Comparison of ENCODE assay signal across 17 mouse cellular contexts in the genomic region with DNA sequence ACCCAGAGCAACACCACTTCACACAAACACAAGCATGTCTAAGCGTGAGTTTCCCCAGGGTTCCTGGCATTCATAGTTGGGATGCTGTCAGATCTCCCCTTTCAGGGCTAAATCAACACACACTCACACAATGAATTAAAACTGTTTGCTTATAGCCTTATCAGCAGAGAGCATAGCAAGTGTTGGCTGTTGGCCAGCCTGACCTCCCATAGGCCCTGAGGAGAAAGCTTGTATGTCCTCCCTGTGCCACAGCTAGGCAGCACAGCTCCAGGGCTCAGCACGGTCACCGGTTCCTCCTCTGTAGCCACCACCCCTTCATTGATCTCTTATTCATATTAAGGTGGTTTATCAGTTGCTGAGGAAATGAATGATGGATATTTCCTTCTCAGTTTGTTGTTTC. TPM values are rescaled to one million over a fixed set of nuclear protein-coding genes. Genes with fewer than 3 reads are reported as not detected.
DNase-seq lines count a peak whose midpoint lies in the region; ATAC-seq and TF ChIP-seq lines count a peak whose summit lies in the region.
"Had no signal": no experiment of that assay in that cellular context is flagged by ENCODE, and none has a peak within 500 bp of the region (broad histone marks: within the 10 kb centered on the region; RNA-seq: fewer than 3 reads in every experiment).

No protein-coding gene starts in this region.

- no peak overlapping the region for H3K9ac ChIP-seq in heart, embryonic 12.5 days
- H3K9ac ChIP-seq in lung, embryonic 16.5 days (ENCODE audit: low read length) = no peak overlapping the region
- H3K9ac ChIP-seq: limb, embryonic 15.5 days; midbrain, embryonic 13.5 days; neural tube, embryonic 13.5 days had no signal

- 0 out of 2 replicates have a peak overlapping the region, but pooled peaks have one; percentile 5 for H3K27ac ChIP-seq in heart, embryonic 12.5 days (ENCODE audit: poor library complexity, severe bottlenecking)
- H3K27ac ChIP-seq in lung, embryonic 16.5 days (ENCODE audit: low read length) = 0 out of 2 replicates have a peak overlapping the region, but pooled peaks have one; percentile 19
- H3K27ac ChIP-seq: forebrain, embryonic 10.5 days; limb, embryonic 15.5 days; midbrain, embryonic 13.5 days; neural tube, embryonic 13.5 days had no signal

- no peaks in the 10 kb centered on the region for H3K27me3 ChIP-seq in heart, embryonic 12.5 days (replicated peaks)
- H3K27me3 ChIP-seq in lung, embryonic 16.5 days (ENCODE audit: control insufficient read depth, insufficient read depth, low read depth, low read length) = no peaks in the 10 kb centered on the region
- H3K27me3 ChIP-seq: limb, embryonic 15.5 days; midbrain, embryonic 13.5 days; neural tube, embryonic 13.5 days had no signal

- no peak for TF ChIP-seq POLR2A in lung, adult 2 months (IDR thresholded peaks at IDR 0.05; ENCODE audit: borderline replicate concordance, extremely low read depth, low read depth, low read length)

- peaks cover 25% of the 10 kb centered on the region for H3K4me1 ChIP-seq in heart, embryonic 12.5 days (replicated peaks)
- H3K4me1 ChIP-seq in lung, embryonic 16.5 days (replicated peaks; ENCODE audit: control insufficient read depth, insufficient read depth, low read length) = peaks cover 8% of the 10 kb centered on the region
- no peaks in the 10 kb centered on the region for H3K4me1 ChIP-seq in lung, adult 2 months (ENCODE audit: control insufficient read depth, insufficient read depth, low read length)
- H3K4me1 ChIP-seq: forebrain, embryonic 10.5 days; limb, embryonic 15.5 days; midbrain, embryonic 13.5 days; neural tube, embryonic 13.5 days had no signal

- H3K36me3 ChIP-seq in heart, embryonic 12.5 days = no peaks in the 10 kb centered on the region
- no peaks in the 10 kb centered on the region for H3K36me3 ChIP-seq in lung, embryonic 16.5 days (ENCODE audit: control insufficient read depth, insufficient read depth, low read length)
- H3K36me3 ChIP-seq: forebrain, embryonic 10.5 days; limb, embryonic 15.5 days; midbrain, embryonic 13.5 days; neural tube, embryonic 13.5 days had no signal

- 43% methylated on average over 3 of the region's 3 CpGs for WGBS in heart, embryonic 12.5 days
- 20% methylated on average over 3 of the region's 3 CpGs for WGBS in lung, embryonic 16.5 days
- 19% methylated on average over 3 of the region's 3 CpGs for WGBS in lung, adult 2 months

- no peak overlapping the region for H3K4me2 ChIP-seq in heart, embryonic 12.5 days
- H3K4me2 ChIP-seq in lung, embryonic 16.5 days (ENCODE audit: low read depth, low read length) = no peak overlapping the region
- H3K4me2 ChIP-seq: limb, embryonic 15.5 days; midbrain, embryonic 13.5 days; neural tube, embryonic 13.5 days had no signal

- no peaks in the 10 kb centered on the region for H3K9me3 ChIP-seq in heart, embryonic 12.5 days (replicated peaks)
- H3K9me3 ChIP-seq in lung, embryonic 16.5 days (ENCODE audit: control insufficient read depth, low read length) = 0 out of 2 replicates have a peak, but pooled peaks cover 2% of the 10 kb centered on the region
- H3K9me3 ChIP-seq: limb, embryonic 15.5 days; midbrain, embryonic 13.5 days; neural tube, embryonic 13.5 days had no signal

- H3K4me3 ChIP-seq in heart, embryonic 12.5 days = no peak overlapping the region
- no peak overlapping the region for H3K4me3 ChIP-seq in lung, embryonic 16.5 days (ENCODE audit: low read length)
- H3K4me3 ChIP-seq in lung, adult 2 months (replicated peaks; ENCODE audit: extremely low read depth, low read depth, low read length) = no peak overlapping the region
- H3K4me3 ChIP-seq: forebrain, embryonic 10.5 days; limb, embryonic 15.5 days; midbrain, embryonic 13.5 days; neural tube, embryonic 13.5 days had no signal

- ATAC-seq in heart, embryonic 12.5 days (ENCODE audit: insufficient number of reproducible peaks, low FRiP score) = peak; percentile 81
- ATAC-seq in lung, embryonic 16.5 days (ENCODE audit: low read depth) = peak; percentile 87
- peak; percentile 41; the same call in 1 of the 2 replicates for ATAC-seq in erythroid progenitor cell, adult 5-6 weeks (replicated peaks; ENCODE audit: low FRiP score, poor library complexity, severe bottlenecking)
- ATAC-seq in megakaryocyte-erythroid progenitor cell, adult 5-6 weeks (replicated peaks; ENCODE audit: low FRiP score, low TSS enrichment, poor library complexity, severe bottlenecking) = peak; percentile 93
- ATAC-seq: activated CD4-positive, CD25-positive, alpha-beta regulatory T cell, adult 4 months; midbrain, embryonic 13.5 days had no signal

- no peak for DNase-seq in heart, postnatal 36 days
- no peak for DNase-seq in lung, adult 2 months
- DNase-seq in natural killer cell, adult 2 months (ENCODE audit: low spot score in 2 of 2) = no peak
- no peak for DNase-seq in cerebellum, postnatal 36 days
- DNase-seq: cerebellum, adult 11 months; kidney, postnatal 25 days; thymus, adult 18-20 months had no signal

- TF ChIP-seq CTCF in lung, adult 2 months (IDR thresholded peaks at IDR 0.05; ENCODE audit: insufficient read depth, low read length) = no peak

- intact Hi-C loops in heart, postnatal 36 days (cut with DNase I) = no loop called here

RNA-seq across cellular contexts. Expression of a gene that starts 7.9 kb away (rescaled TPM):
- polyA plus RNA-seq in heart, embryonic 12.5 days (2016; fragmentation: Nextera tagmentation; extraction: Ambion mirVana) = not detected in 2 replicates
- not detected for total RNA-seq in heart, postnatal 36 days (2021)
- polyA plus RNA-seq in lung, embryonic 16.5 days (2015; fragmentation: Nextera tagmentation; extraction: Ambion mirVana) = not detected in 2 replicates
- 0.22 and 0.71 TPM in 2 replicates for polyA plus RNA-seq in lung, adult 2 months (2012; rRNA removed)
- not detected in 2 replicates for total RNA-seq in erythroid progenitor cell, adult 5-6 weeks (2015; ENCODE audit: low replicate concordance)
- total RNA-seq in erythroid progenitor cell, adult 5-6 weeks (2017; ENCODE audit: low replicate concordance) = not detected in 2 replicates
- not detected in 2 replicates for total RNA-seq in megakaryocyte-erythroid progenitor cell, adult 5-6 weeks (2014; fragmentation: Nextera tagmentation)
- not detected in 2 replicates for total RNA-seq in megakaryocyte-erythroid progenitor cell, adult 5-6 weeks (2017)
- total RNA-seq: left cerebral cortex, adult 18-20 months had no signal
- polyA plus RNA-seq: forebrain, embryonic 10.5 days; limb, embryonic 15.5 days; midbrain, embryonic 13.5 days; neural tube, embryonic 13.5 days had no signal

RNA-seq across cellular contexts. Expression of a gene that starts 10.4 kb away (rescaled TPM):
- 4.4 and 5.3 TPM in 2 replicates for polyA plus RNA-seq in heart, embryonic 12.5 days (2016; fragmentation: Nextera tagmentation; extraction: Ambion mirVana)
- 1 to 10 TPM; 3.0 to 3.1 TPM for total RNA-seq in heart, postnatal 36 days (2021)
- polyA plus RNA-seq in lung, embryonic 16.5 days (2015; fragmentation: Nextera tagmentation; extraction: Ambion mirVana) = 1.6 and 2.0 TPM in 2 replicates
- polyA plus RNA-seq in lung, adult 2 months (2012; rRNA removed) = 7.5 and 8.4 TPM in 2 replicates
- 1.4 TPM in 1 of 2 replicates, not detected in the other for total RNA-seq in erythroid progenitor cell, adult 5-6 weeks (2015; ENCODE audit: low replicate concordance)
- total RNA-seq in erythroid progenitor cell, adult 5-6 weeks (2017; ENCODE audit: low replicate concordance) = 0.51 and 0.61 TPM in 2 replicates
- 16.0 and 24.2 TPM in 2 replicates for total RNA-seq in megakaryocyte-erythroid progenitor cell, adult 5-6 weeks (2014; fragmentation: Nextera tagmentation)
- total RNA-seq in megakaryocyte-erythroid progenitor cell, adult 5-6 weeks (2017) = 4.5 TPM in 2 replicates

RNA-seq across cellular contexts. Expression of a gene that starts 12.2 kb away (rescaled TPM):
- polyA plus RNA-seq in heart, embryonic 12.5 days (2016; fragmentation: Nextera tagmentation; extraction: Ambion mirVana) = 1.2 TPM in 2 replicates
- 1 to 10 TPM; 4.1 to 4.5 TPM for total RNA-seq in heart, postnatal 36 days (2021)
- 1.2 and 1.4 TPM in 2 replicates for polyA plus RNA-seq in lung, embryonic 16.5 days (2015; fragmentation: Nextera tagmentation; extraction: Ambion mirVana)
- 0.71 and 1.0 TPM in 2 replicates for polyA plus RNA-seq in lung, adult 2 months (2012; rRNA removed)
- 1.1 TPM in 1 of 2 replicates, not detected in the other for total RNA-seq in erythroid progenitor cell, adult 5-6 weeks (2015; ENCODE audit: low replicate concordance)
- total RNA-seq in erythroid progenitor cell, adult 5-6 weeks (2017; ENCODE audit: low replicate concordance) = 0.77 and 1.2 TPM in 2 replicates
- 3.3 TPM in 1 of 2 replicates, not detected in the other for total RNA-seq in megakaryocyte-erythroid progenitor cell, adult 5-6 weeks (2014; fragmentation: Nextera tagmentation)
- total RNA-seq in megakaryocyte-erythroid progenitor cell, adult 5-6 weeks (2017) = 1.6 and 4.2 TPM in 2 replicates

RNA-seq across cellular contexts. Expression of a gene that starts 13.9 kb away (rescaled TPM):
- polyA plus RNA-seq in heart, embryonic 12.5 days (2016; fragmentation: Nextera tagmentation; extraction: Ambion mirVana) = 6.9 and 7.5 TPM in 2 replicates
- total RNA-seq in heart, postnatal 36 days (2021) = 10 to 100 TPM; 11.0 to 12.3 TPM
- 8.6 and 8.8 TPM in 2 replicates for polyA plus RNA-seq in lung, embryonic 16.5 days (2015; fragmentation: Nextera tagmentation; extraction: Ambion mirVana)
- polyA plus RNA-seq in lung, adult 2 months (2012; rRNA removed) = 29.8 and 30.7 TPM in 2 replicates
- 7.2 and 14.7 TPM in 2 replicates for total RNA-seq in erythroid progenitor cell, adult 5-6 weeks (2015; ENCODE audit: low replicate concordance)
- total RNA-seq in erythroid progenitor cell, adult 5-6 weeks (2017; ENCODE audit: low replicate concordance) = 2.5 and 8.5 TPM in 2 replicates
- 10.2 and 11.9 TPM in 2 replicates for total RNA-seq in megakaryocyte-erythroid progenitor cell, adult 5-6 weeks (2014; fragmentation: Nextera tagmentation)
- 2.1 and 3.7 TPM in 2 replicates for total RNA-seq in megakaryocyte-erythroid progenitor cell, adult 5-6 weeks (2017)

RNA-seq across cellular contexts. Expression of a gene that starts 31.5 kb away (rescaled TPM):
- 1.7 and 2.1 TPM in 2 replicates for polyA plus RNA-seq in heart, embryonic 12.5 days (2016; fragmentation: Nextera tagmentation; extraction: Ambion mirVana)
- under 1 TPM; 0.11 to 0.87 TPM for total RNA-seq in heart, postnatal 36 days (2021)
- polyA plus RNA-seq in lung, embryonic 16.5 days (2015; fragmentation: Nextera tagmentation; extraction: Ambion mirVana) = 6.5 and 7.4 TPM in 2 replicates
- polyA plus RNA-seq in lung, adult 2 months (2012; rRNA removed) = 0.42 and 0.89 TPM in 2 replicates
- not detected in 2 replicates for total RNA-seq in erythroid progenitor cell, adult 5-6 weeks (2015; ENCODE audit: low replicate concordance)
- not detected in 2 replicates for total RNA-seq in erythroid progenitor cell, adult 5-6 weeks (2017; ENCODE audit: low replicate concordance)
- total RNA-seq in megakaryocyte-erythroid progenitor cell, adult 5-6 weeks (2014; fragmentation: Nextera tagmentation) = not detected in 2 replicates
- total RNA-seq in megakaryocyte-erythroid progenitor cell, adult 5-6 weeks (2017) = 0.30 TPM in 1 of 2 replicates, not detected in the other

Comparison
In these comparisons a context has a peak if more than half of its experiments do, and no peak if none do; other contexts are left out.
1. ATAC-seq: peak in every context shown above with its lines; median percentile 93 in megakaryocyte-erythroid progenitor cell, adult 5-6 weeks; 87 in lung, embryonic 16.5 days; 81 in heart, embryonic 12.5 days; 41 in erythroid progenitor cell, adult 5-6 weeks.